Mouse (Mus musculus): ENCODE data around the gene Txnrd2. TPM values are rescaled to one million over a fixed set of nuclear protein-coding genes. Genes with fewer than 3 reads are reported as not detected.

Txnrd2 gene
- 20.0 and 20.9 TPM in 2 replicates for polyA plus RNA-seq (2015; fragmentation: Nextera tagmentation; extraction: Ambion mirVana)

GRCm38 (mm10) chr16:18426215-18426791 is at the start of gene Txnrd2:
Gene Txnrd2 (plus strand): TSS chr16:18426384.
- TF ChIP-seq CTCF (IDR thresholded peaks at IDR 0.05) (peak; percentile 70), EP300 (IDR thresholded peaks at IDR 0.05) (no peak)
- H3K4me3 ChIP-seq (ENCODE audit: low read depth, low read length): peak within 1 kb of the TSS; percentile 78
- H3K27ac ChIP-seq (ENCODE audit: low read length): peak within 1 kb of the TSS; percentile 85
- no peaks in the 10 kb centered on the region for H3K9me3 ChIP-seq (ENCODE audit: low read length)
- WGBS: 1% methylated on average over 49 of the region's 52 CpGs
- no peaks in the 10 kb centered on the region for H3K36me3 ChIP-seq (ENCODE audit: insufficient read depth, low read length)
- peak; percentile 76 for ATAC-seq
- peak within 1 kb of the TSS; percentile 87 for H3K4me2 ChIP-seq (replicated peaks; ENCODE audit: low read depth, low read length)
- peaks cover 23% of the 10 kb centered on the region for H3K4me1 ChIP-seq (ENCODE audit: insufficient read depth, low read depth, low read length)
- peak; percentile 76 for DNase-seq (ENCODE audit: low spot score)
- H3K9ac ChIP-seq (replicated peaks; ENCODE audit: low read depth): peak within 1 kb of the TSS; percentile 62
- no peaks in the 10 kb centered on the region for H3K27me3 ChIP-seq (replicated peaks; ENCODE audit: insufficient read depth, low read length)

- 47% methylated on average over 3 of the region's 3 CpGs for WGBS
- H3K27ac ChIP-seq (ENCODE audit: low read length): no peak overlapping the region
- no peak for ATAC-seq
These were observed 49.0 kb upstream of the Txnrd2 start for GRCm38 (mm10) chr16:18377203-18377602.

GRCm38 (mm10) chr16:18378489-18378888 is 47.7 kb upstream of the Txnrd2 start:
- no peak for ATAC-seq
- no peak for DNase-seq (ENCODE audit: low spot score)
- Histone ChIP-seq H3K4me1 (ENCODE audit: insufficient read depth, low read depth, low read length) (peaks cover under 1% of the 10 kb centered on the region; the same call in 1 of the 2 replicates), H3K4me2 (replicated peaks; ENCODE audit: low read depth, low read length) (no peak overlapping the region), H3K27ac (ENCODE audit: low read length) (no peak overlapping the region), H3K4me3 (ENCODE audit: low read depth, low read length) (no peak overlapping the region), H3K27me3 (replicated peaks; ENCODE audit: insufficient read depth, low read length) (no peaks in the 10 kb centered on the region), H3K9me3 (ENCODE audit: low read length) (no peaks in the 10 kb centered on the region), H3K36me3 (ENCODE audit: insufficient read depth, low read length) (no peaks in the 10 kb centered on the region), H3K9ac (replicated peaks; ENCODE audit: low read depth) (no peak overlapping the region)
- 48% methylated on average over 1 of the region's 1 CpGs for WGBS
- TF ChIP-seq EP300 (IDR thresholded peaks at IDR 0.05): no peak
- no peak for TF ChIP-seq CTCF (IDR thresholded peaks at IDR 0.05)

More at GRCm38 (mm10) chr16:18377203-18377602, 49.0 kb upstream of the Txnrd2 start:
- no peak overlapping the region for H3K4me2 ChIP-seq (replicated peaks; ENCODE audit: low read depth, low read length)
- H3K4me1 ChIP-seq (ENCODE audit: insufficient read depth, low read depth, low read length): no peaks in the 10 kb centered on the region
- no peak overlapping the region for H3K4me3 ChIP-seq (ENCODE audit: low read depth, low read length)
- H3K27me3 ChIP-seq (replicated peaks; ENCODE audit: insufficient read depth, low read length): no peaks in the 10 kb centered on the region
- no peak overlapping the region for H3K9ac ChIP-seq (replicated peaks; ENCODE audit: low read depth)
- DNase-seq (ENCODE audit: low spot score): no peak
- no peak for TF ChIP-seq CTCF (IDR thresholded peaks at IDR 0.05)
- TF ChIP-seq EP300 (IDR thresholded peaks at IDR 0.05): no peak
- H3K9me3 ChIP-seq (ENCODE audit: low read length): no peaks in the 10 kb centered on the region
- H3K36me3 ChIP-seq (ENCODE audit: insufficient read depth, low read length): no peaks in the 10 kb centered on the region

DNA sequence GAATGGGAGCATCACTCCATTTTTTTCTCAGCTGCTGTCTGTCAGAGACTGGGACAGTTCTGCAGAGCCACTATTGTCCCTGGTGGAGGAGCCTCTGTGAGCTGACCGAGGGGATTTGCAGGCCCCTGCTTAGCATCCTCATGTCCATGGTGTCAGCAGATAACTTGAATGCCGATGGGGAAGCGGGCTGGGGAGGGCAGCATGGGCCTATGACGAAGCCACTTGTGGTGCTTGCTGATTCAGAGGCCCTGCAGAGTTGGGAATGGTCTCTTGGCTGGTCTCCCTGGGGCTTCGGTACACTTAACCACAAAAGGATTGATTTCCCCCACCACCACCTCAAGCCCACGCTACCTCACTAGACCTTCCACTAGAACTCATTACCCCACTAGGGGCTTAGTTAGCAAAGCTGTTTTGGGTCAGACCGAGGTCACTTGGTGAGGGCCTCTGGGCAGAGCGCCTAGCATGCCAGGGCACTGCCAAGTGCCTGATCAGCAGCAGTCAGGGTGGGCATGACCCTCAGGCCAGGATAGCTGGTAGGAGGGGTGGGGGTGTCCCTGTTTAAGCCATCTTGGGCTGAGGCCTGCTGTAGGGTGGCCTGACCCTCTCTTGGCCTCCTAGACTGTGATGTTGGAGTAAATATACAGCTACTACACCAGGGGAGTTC is 46.7 kb upstream of the Txnrd2 start:
- Histone ChIP-seq H3K27me3 (replicated peaks; ENCODE audit: insufficient read depth, low read length) (no peaks in the 10 kb centered on the region), H3K4me2 (replicated peaks; ENCODE audit: low read depth, low read length) (no peak overlapping the region), H3K9ac (replicated peaks; ENCODE audit: low read depth) (no peak overlapping the region), H3K27ac (ENCODE audit: low read length) (no peak overlapping the region), H3K4me3 (ENCODE audit: low read depth, low read length) (no peak overlapping the region), H3K4me1 (ENCODE audit: insufficient read depth, low read depth, low read length) (peaks cover 7% of the 10 kb centered on the region; the same call in 1 of the 2 replicates), H3K36me3 (ENCODE audit: insufficient read depth, low read length) (no peaks in the 10 kb centered on the region), H3K9me3 (ENCODE audit: low read length) (no peaks in the 10 kb centered on the region)
- no peak for TF ChIP-seq CTCF (IDR thresholded peaks at IDR 0.05)
- no peak for TF ChIP-seq EP300 (IDR thresholded peaks at IDR 0.05)
- 78% methylated on average over 8 of the region's 8 CpGs for WGBS
- ATAC-seq (no peak), DNase-seq (ENCODE audit: low spot score) (no peak)

DNA sequence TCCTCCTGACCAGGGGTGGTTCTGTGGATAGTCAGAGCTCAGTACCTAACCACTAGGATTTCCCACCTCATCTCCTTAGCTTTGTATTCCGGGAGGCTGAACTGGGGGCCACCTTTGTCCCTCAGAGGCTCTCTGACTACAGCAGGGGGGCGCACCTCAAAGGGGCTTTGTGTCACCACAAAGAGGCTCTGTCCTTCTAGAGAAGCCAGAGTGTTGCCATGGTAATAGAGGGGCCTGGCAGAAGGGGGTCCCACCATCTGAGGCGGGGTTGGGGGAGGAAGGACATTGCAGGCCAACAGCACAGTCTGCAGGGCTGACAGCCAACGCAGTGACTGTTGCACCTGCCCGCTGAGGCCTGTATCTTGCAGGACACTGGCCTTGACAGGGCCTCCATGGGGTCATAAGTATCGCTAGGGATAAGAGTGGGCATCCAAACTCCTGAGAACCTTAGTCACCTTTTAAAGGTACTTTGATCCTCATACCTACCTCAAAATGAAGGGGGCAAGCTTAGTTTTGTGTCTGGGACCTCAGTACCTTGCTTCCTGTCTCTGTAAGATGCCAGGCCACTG is 45.6 kb upstream of the Txnrd2 start:
- H3K36me3 ChIP-seq (ENCODE audit: insufficient read depth, low read length): no peaks in the 10 kb centered on the region
- H3K4me2 ChIP-seq (replicated peaks; ENCODE audit: low read depth, low read length): no peak overlapping the region
- no peak overlapping the region for H3K27ac ChIP-seq (ENCODE audit: low read length)
- ATAC-seq (no peak), DNase-seq (ENCODE audit: low spot score) (no peak)
- WGBS: 45% methylated on average over 6 of the region's 6 CpGs
- H3K9ac ChIP-seq (replicated peaks; ENCODE audit: low read depth): no peak overlapping the region
- no peak for TF ChIP-seq CTCF (IDR thresholded peaks at IDR 0.05)
- TF ChIP-seq EP300 (IDR thresholded peaks at IDR 0.05): no peak
- H3K9me3 ChIP-seq (ENCODE audit: low read length): no peaks in the 10 kb centered on the region
- H3K4me3 ChIP-seq (ENCODE audit: low read depth, low read length): no peak overlapping the region
- H3K27me3 ChIP-seq (replicated peaks; ENCODE audit: insufficient read depth, low read length): no peaks in the 10 kb centered on the region
- H3K4me1 ChIP-seq (ENCODE audit: insufficient read depth, low read depth, low read length): peaks cover 7% of the 10 kb centered on the region; the same call in 1 of the 2 replicates

DNA sequence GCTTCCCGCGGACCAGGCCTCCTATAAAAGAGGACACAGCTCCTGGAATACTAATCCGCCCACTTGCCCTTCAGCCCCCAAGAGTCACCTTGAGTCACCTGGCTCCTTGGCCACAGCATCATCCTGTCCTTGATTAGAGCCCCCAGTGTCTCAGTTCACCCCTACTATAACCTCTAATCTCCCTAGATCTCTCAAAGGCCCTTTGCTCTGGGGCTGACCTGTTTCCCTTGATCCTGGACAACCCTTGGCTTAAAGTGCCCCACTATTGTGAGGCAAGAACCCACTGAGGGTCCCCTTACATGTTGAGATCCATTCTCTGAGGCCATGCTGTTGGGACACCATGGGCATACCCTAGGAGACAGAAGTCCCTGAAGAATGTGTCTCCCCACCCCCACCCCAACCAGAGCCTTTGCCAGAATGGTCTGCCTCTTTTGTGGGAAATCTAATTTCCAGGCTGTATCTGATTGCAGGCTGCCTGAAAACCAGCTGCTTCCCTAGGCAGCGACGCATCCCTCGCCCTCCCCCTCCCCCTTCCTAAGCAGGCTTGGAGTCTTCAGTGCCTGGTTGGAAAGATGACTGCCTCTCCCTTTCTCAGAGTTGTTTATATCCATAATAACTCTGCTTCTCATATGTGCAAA is 44.4 kb upstream of the Txnrd2 start:
- Histone ChIP-seq H3K4me1 (ENCODE audit: insufficient read depth, low read depth, low read length) (peaks cover 7% of the 10 kb centered on the region; the same call in 1 of the 2 replicates), H3K27ac (ENCODE audit: low read length) (no peak overlapping the region), H3K4me2 (replicated peaks; ENCODE audit: low read depth, low read length) (no peak overlapping the region), H3K9me3 (ENCODE audit: low read length) (no peaks in the 10 kb centered on the region), H3K9ac (replicated peaks; ENCODE audit: low read depth) (no peak overlapping the region), H3K36me3 (ENCODE audit: insufficient read depth, low read length) (no peaks in the 10 kb centered on the region), H3K27me3 (replicated peaks; ENCODE audit: insufficient read depth, low read length) (no peaks in the 10 kb centered on the region), H3K4me3 (ENCODE audit: low read depth, low read length) (no peak overlapping the region)
- ATAC-seq (peak; percentile 23; the same call in 1 of the 2 replicates), DNase-seq (ENCODE audit: low spot score) (peak; percentile 43)
- no peak for TF ChIP-seq CTCF (IDR thresholded peaks at IDR 0.05)
- TF ChIP-seq EP300 (IDR thresholded peaks at IDR 0.05): no peak
- 75% methylated on average over 6 of the region's 6 CpGs for WGBS

Data from lung, postnatal 0 days (tissue).